Mouse (Mus musculus) liver, embryonic 16.5 days (tissue): ENCODE measurements around the gene Fblim1. TPM values are rescaled to one million over a fixed set of nuclear protein-coding genes. Genes with fewer than 3 reads are reported as not detected.
"Not testable (repeated sequence)": the region's sequence is repeated elsewhere in the genome, so short reads cannot be mapped to it uniquely, and the experiment has no call there.

Source experiments
- ATAC-seq: fragments of 200-750 bp; cut with Nextera tagmentation; 2 replicates; pipeline ENCODE4 v1.8.0; 2017; ENCODE audit warnings: low read depth, mild to moderate bottlenecking, moderate number of reproducible peaks, moderate library complexity
- H3K27ac ChIP-seq: fragments of 300-500 bp; sonication (generic); 2 replicates; pipeline ENCODE4 v1.5.1; 2014; ENCODE audit warnings: mild to moderate bottlenecking, low read length
- H3K27me3 ChIP-seq: fragments of 300-500 bp; sonication (generic); 2 replicates; pipeline ENCODE4 v1.6.1; 2014; ENCODE audit warnings: low read depth, low read length, mixed read lengths; ENCODE audit not compliant: control insufficient read depth, insufficient read depth
- H3K36me3 ChIP-seq: fragments of 300-500 bp; sonication (generic); 2 replicates; pipeline ENCODE4 v1.6.1; 2014; ENCODE audit warnings: mild to moderate bottlenecking; ENCODE audit not compliant: control insufficient read depth, insufficient read depth
- H3K4me1 ChIP-seq: fragments of 300-500 bp; sonication (generic); 2 replicates; pipeline ENCODE4 v1.6.1; 2014; ENCODE audit warnings: low read depth, low read length, mixed read lengths; ENCODE audit not compliant: control insufficient read depth
- H3K4me2 ChIP-seq: fragments of 300-500 bp; sonication (generic); 2 replicates; pipeline ENCODE4 v1.6.1; 2014; ENCODE audit warnings: low read depth, low read length, mixed read lengths
- H3K4me3 ChIP-seq: fragments of 300-500 bp; sonication (generic); 2 replicates; pipeline ENCODE4 v1.5.1; 2014; ENCODE audit warnings: low read depth, mild to moderate bottlenecking, low read length
- H3K9ac ChIP-seq: fragments of 300-500 bp; sonication (generic); 2 replicates; pipeline ENCODE4 v1.6.1; 2014; ENCODE audit warnings: low read depth, low read length
- H3K9me3 ChIP-seq: fragments of 300-500 bp; sonication (generic); replicated peaks from 2 replicates; pipeline ENCODE4 v1.6.1; 2016; ENCODE audit warnings: low read length; ENCODE audit not compliant: control insufficient read depth
- WGBS: fragments of 180-500 bp; shearing (Covaris S2); extraction: QIAGEN DNeasy Blood & Tissue Kit; methylation state at CpG from one replicate; pipeline ENCODE4 v1.1.7; 2014; ENCODE audit not compliant: insufficient replicate concordance; 5-methylcytosine and 5-hydroxymethylcytosine counted together
- polyA plus RNA-seq: library from polyadenylated mRNA; unstranded; fragments of >200 nt; fragmentation: Nextera tagmentation; extraction: Ambion mirVana; gene quantifications from 2 replicates; pipeline ENCODE4 v1.2.1, GENCODE M21; 2015

Fblim1 gene
- polyA plus RNA-seq, 1 experiment from 2014 or later: 2.3 TPM

DNA sequence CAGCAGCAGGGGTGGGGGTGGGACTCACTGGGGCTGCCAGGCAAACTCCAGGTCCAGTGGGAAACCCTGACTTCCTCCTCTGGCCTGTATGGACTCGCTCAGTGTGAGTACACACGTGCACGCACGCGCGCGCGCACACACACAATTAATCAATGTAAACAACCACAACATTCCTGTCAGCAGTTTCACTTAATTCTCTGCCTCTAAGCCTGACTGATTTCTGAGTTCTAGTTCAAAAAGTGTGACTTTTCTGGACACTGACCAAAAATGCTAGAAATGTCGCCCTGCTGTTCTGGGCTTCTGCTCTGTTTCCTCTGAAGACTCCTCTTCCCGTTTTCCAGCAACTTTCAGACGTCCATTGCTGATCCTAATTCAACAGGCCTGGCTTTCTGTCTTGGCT is 43.6 kb downstream of the Fblim1 start:
- H3K9me3 ChIP-seq: no peaks in the 10 kb centered on the region
- WGBS: 73% methylated on average over 11 of the region's 11 CpGs
- H3K4me2 ChIP-seq: no peak overlapping the region
- H3K27me3 ChIP-seq: no peaks in the 10 kb centered on the region
- no peak overlapping the region for H3K27ac ChIP-seq
- no peak overlapping the region for H3K4me3 ChIP-seq
- H3K9ac ChIP-seq: no peak overlapping the region
- H3K36me3 ChIP-seq: no peaks in the 10 kb centered on the region
- ATAC-seq: no peak
- H3K4me1 ChIP-seq: peaks cover 20% of the 10 kb centered on the region

DNA sequence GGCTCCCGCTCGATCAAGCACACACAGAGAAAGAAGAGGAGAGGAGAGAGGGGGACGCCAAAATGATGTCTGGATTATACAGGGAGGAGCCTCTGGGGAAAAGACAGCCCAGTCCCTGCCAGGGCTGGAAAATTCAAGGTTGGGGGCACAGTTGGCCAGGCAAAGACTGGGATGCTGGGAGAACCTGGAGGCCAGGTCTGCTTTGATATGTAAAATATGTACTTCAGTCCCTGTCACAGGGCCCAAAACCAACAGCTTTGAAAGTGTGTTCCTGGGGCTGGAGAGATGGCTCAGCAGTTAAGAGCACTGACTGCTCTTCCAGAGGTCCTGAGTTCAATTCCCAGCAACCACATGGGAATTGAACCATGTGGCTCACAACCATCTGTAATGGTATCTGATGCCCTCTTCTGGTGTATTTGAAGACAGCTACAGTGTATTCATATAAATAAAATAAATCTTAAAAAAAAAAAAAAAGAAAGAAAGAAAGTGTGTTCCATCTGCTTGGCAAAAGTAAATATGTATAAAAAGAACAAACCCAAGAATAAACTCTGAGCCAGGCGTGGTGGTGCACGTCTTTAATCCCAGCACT is 44.5 kb downstream of the Fblim1 start:
- ATAC-seq, H3K4me3 ChIP-seq, H3K4me2 ChIP-seq, H3K9me3 ChIP-seq, H3K36me3 ChIP-seq, H3K27ac ChIP-seq, H3K27me3 ChIP-seq, H3K9ac ChIP-seq: not testable (repeated sequence)
- peaks cover 20% of the 10 kb centered on the region for H3K4me1 ChIP-seq
- WGBS: 61% methylated on average over 5 of the region's 5 CpGs

DNA sequence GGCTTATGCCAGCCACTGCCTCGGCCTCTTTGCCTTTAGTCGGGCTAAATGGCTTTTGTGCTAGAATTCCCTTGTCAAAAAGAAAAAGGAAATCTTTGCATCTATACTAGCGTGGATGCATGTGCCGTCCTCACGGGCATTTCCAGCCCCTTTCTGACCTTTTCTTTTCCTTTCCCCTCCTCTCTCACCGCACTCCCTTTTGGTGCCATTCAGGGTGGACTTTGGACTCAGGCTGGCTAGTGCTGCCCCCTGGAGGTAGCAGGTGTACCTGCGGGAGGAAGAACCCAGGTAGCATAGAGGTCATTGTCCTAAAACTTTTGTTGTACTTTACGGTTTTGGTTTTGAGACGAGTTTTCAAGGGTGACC is 46.0 kb downstream of the Fblim1 start:
- peak overlapping the region; percentile 99 for H3K4me2 ChIP-seq
- no peaks in the 10 kb centered on the region for H3K27me3 ChIP-seq
- no peaks in the 10 kb centered on the region for H3K36me3 ChIP-seq
- peak overlapping the region; percentile 93 for H3K27ac ChIP-seq
- peak; percentile 57 for ATAC-seq
- no peaks in the 10 kb centered on the region for H3K9me3 ChIP-seq
- 1% methylated on average over 9 of the region's 9 CpGs for WGBS
- peak overlapping the region; percentile 68 for H3K9ac ChIP-seq
- peaks cover 20% of the 10 kb centered on the region for H3K4me1 ChIP-seq
- peak overlapping the region; percentile 67 for H3K4me3 ChIP-seq

DNA sequence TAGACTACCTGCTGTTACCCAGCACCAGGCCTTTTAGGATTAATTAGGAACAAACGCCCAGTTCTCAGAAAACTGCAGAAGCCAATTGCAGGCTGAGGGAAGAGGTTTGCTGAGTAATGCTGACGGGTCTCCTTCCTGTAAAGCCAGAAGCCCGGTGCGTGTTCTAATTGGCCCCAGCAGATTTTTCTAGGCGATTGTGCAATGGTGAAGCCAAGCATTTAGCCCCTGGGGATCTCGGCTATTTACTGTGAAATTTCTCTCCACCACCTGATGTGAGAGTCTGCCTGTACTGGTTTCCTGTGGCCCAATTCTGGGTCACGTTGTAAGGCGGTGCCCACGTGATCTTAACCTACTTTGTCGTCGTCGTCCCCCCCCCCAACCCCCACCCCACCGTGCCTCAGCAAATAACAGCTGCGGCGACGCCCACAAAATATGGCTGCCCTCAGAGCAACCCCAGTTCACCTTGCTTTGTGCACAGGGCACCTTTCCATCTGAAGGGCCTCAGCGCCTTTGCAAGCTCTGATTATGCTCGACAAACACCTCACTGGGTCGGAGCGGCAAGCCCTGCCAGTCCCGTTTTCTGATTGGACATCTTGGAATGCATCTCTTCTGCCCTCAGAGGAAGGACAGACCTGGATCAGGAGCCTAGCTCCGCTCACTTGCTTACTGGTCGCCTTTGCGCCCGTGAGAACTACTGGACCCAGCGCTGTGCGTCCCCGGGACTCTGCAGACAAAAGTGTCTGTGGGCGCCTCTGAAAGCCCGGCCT is 46.6 kb downstream of the Fblim1 start:
- Histone ChIP-seq H3K9ac (peak overlapping the region; percentile 68), H3K4me2 (peak overlapping the region; percentile 99), H3K36me3 (no peaks in the 10 kb centered on the region), H3K4me1 (peaks cover 20% of the 10 kb centered on the region), H3K9me3 (no peaks in the 10 kb centered on the region), H3K27ac (peak overlapping the region; percentile 93), H3K4me3 (peak overlapping the region; percentile 67), H3K27me3 (no peaks in the 10 kb centered on the region)
- peak; percentile 81 for ATAC-seq
- WGBS: under 1% methylated on average over 30 of the region's 30 CpGs

DNA sequence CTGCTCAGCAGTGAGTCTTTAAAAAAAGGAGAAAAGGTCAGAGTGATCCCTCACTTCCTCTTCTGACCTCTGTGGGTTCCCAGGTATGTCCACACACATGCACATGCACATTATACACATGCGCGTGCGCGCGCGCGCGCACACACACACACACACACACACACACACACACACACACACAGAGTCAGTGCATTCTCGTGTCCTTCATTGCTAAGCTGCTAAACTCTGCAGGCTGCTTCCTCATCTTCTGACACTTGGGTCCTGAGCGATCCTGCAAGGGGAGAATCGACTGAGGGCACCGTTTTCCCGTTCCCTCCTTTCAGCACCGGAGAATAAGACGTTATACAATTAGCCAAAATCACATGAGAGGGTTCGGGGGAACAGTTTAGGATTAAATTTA is 47.2 kb downstream of the Fblim1 start:
- Histone ChIP-seq H3K27ac (peak overlapping the region; percentile 93), H3K4me2 (peak overlapping the region; percentile 99), H3K36me3 (no peaks in the 10 kb centered on the region), H3K27me3 (no peaks in the 10 kb centered on the region), H3K4me3 (peak overlapping the region; percentile 67), H3K4me1 (peaks cover 20% of the 10 kb centered on the region), H3K9ac (peak overlapping the region; percentile 47), H3K9me3 (no peaks in the 10 kb centered on the region)
- ATAC-seq: peak; percentile 44
- 2% methylated on average over 16 of the region's 16 CpGs for WGBS

DNA sequence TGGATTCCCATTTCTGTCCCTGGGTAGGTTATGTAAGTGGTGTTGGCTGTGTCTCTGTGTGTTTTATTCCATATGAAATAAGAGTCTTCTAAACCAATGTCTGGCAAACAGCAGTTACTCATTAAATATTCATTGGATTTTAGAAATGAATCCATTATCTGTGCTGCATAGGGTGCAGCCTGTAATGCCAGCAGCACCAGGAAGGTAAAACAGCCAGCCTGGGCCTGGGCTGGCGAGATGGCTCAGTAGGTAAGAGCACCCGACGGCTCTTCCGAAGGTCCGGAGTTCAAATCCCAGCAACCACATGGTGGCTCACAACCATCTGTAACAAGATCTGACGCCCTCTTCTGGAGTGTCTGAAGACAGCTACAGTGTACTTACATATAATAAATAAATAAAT is 49.7 kb downstream of the Fblim1 start:
- peaks cover 26% of the 10 kb centered on the region for H3K4me1 ChIP-seq
- not testable (repeated sequence) for ATAC-seq, H3K4me3 ChIP-seq, H3K27me3 ChIP-seq, H3K27ac ChIP-seq, H3K9me3 ChIP-seq, H3K36me3 ChIP-seq, H3K4me2 ChIP-seq, H3K9ac ChIP-seq
- 92% methylated on average over 5 of the region's 6 CpGs for WGBS

DNA sequence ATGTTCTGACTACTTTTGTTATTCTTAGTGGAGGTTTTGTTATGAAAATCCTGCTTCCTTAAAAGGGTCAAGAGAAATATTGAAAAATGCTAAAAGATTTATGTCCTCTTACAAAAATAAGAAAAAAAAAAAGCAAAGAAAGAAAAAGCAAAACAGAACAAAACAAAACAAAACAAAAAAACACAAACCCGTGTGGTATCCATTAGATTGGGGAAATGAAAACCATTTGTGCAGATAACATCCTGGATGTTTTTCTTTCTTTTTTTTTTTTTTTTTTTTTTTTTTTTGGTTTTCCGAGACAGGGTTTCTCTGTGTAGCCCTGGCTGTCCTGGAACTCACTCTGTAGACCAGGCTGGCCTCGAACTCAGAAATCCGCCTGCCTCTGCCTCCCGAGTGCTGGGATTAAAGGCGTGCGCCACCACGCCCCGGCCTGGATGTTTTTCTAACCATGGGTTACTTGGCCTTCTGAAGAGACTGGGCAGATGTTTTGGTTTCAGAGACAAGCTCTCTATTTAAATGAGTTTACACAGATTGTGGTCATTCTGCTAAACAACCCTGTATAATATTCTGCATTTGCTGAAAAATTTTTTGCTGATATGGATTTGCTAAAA is 51.5 kb downstream of the Fblim1 start:
- H3K9ac ChIP-seq, H3K9me3 ChIP-seq, H3K27me3 ChIP-seq, ATAC-seq, H3K4me3 ChIP-seq, H3K4me2 ChIP-seq, H3K27ac ChIP-seq, H3K36me3 ChIP-seq: not testable (repeated sequence)
- H3K4me1 ChIP-seq: peaks cover 21% of the 10 kb centered on the region
- WGBS: 76% methylated on average over 7 of the region's 9 CpGs

DNA sequence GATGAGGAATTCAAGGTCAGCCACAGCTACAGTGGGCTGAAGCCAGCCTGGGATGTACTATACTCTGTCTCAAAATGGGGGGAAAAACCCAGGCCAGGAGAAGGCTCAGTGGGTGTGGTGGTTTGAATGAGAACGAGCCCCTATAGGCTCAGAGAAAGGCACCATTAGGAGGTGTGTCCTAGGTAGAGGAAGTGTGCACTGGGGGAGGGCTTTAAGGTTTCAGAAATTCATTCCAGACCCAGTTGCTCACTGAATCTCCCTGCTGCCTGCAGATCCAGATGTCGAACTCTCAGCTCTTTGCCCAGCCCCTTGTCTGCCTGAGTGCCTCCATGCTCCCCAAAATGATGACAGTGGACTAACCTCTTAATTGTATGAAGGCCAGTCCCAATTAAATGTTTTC is 53.4 kb downstream of the Fblim1 start:
- Histone ChIP-seq H3K9me3 (no peaks in the 10 kb centered on the region), H3K9ac (no peak overlapping the region), H3K4me2 (no peak overlapping the region), H3K36me3 (no peaks in the 10 kb centered on the region), H3K27me3 (no peaks in the 10 kb centered on the region), H3K4me3 (no peak overlapping the region), H3K27ac (no peak overlapping the region; the same call in 1 of the 2 replicates), H3K4me1 (peaks cover 6% of the 10 kb centered on the region)
- WGBS: 9% methylated on average over 2 of the region's 2 CpGs
- peak; percentile 72 for ATAC-seq

DNA sequence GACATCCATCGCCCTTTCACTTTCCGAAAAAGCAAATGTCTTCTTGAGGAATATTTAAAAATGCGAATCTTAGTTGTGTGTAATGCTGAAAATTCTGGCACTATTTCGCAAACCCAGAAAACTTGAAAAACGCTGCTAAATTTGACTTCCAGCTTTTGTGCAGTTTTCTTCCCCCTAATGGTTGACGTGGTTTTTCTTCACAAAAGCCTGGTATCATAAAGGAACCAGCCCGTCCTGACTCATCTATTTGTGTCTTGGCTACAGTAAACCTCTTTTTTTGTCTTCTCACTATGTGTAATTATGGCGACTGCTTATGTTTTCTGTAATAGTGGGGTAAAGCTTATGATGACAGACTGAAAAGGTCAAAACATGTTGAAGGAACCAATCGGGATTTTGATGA is 58.6 kb downstream of the Fblim1 start:
- Histone ChIP-seq H3K4me2 (peak overlapping the region; percentile 95), H3K9ac (peak overlapping the region; percentile 97; the same call in 1 of the 2 replicates), H3K27ac (peak overlapping the region; percentile 100), H3K4me3 (peak overlapping the region; percentile 95), H3K36me3 (no peaks in the 10 kb centered on the region), H3K4me1 (peaks cover 14% of the 10 kb centered on the region), H3K9me3 (no peaks in the 10 kb centered on the region), H3K27me3 (no peaks in the 10 kb centered on the region)
- 16% methylated on average over 9 of the region's 9 CpGs for WGBS
- no peak for ATAC-seq
